Mouse (Mus musculus): ENCODE measurements at regions not wholly inside any gene's neighbourhood (a gene's known extent, or its start where the extent isn't known, plus 50 kb on each side); places are given as distances from the start of the nearest gene placed in this dataset.

DNA sequence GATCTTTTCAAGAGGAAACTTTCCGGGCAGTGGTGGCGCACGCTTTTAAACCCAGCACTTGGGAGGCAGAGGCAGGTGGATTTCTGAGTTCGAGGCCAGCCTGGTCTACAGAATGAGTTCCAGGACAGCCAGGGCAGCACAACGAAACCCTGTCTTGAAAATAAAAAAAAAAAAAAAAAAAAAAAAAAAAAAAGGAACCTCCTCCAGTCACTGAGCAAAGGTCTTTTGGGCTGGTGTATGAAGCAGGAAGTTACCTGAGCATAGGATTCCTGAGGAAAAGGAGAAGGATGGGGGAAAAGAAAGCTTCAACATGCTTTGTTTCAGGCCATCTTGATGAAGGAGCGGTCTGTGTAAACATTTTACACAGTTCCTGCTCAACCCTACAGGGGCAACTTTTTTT is 72.9 kb upstream of the Serbp1 start:
- Histone ChIP-seq H3K9me3 (replicated peaks) (no peaks in the 10 kb centered on the region), H3K27me3 (ENCODE audit: low read depth, poor library complexity, severe bottlenecking) (no peaks in the 10 kb centered on the region), H3K27ac (no peak overlapping the region), H3K4me3 (no peak overlapping the region), H3K36me3 (no peaks in the 10 kb centered on the region), H3K4me1 (0 out of 2 replicates have a peak, but pooled peaks cover 4% of the 10 kb centered on the region)
- 95% methylated on average over 6 of the region's 6 CpGs for WGBS
- DNase-seq (ENCODE audit: low spot score), result no peak

DNA sequence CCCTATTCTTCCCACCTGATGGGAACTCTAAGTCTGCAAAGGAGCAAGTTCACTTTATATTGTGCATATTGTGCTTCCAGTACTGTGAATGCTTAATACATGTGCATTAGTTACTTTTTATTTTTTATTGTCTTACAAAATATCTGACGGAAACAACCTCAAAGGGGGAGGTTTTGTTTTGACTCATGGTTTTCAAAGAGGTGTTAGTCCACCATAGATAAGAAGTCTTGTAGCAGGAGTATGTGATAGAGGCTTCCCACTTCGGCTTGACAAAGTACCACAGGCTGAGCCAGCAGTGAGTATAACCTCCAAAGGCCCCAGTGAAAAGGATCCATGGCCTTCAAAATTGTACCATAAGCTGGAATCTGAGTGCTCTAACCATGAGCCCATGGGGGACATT is 74.0 kb upstream of the Serbp1 start:
- no peak overlapping the region for H3K27ac ChIP-seq

DNA sequence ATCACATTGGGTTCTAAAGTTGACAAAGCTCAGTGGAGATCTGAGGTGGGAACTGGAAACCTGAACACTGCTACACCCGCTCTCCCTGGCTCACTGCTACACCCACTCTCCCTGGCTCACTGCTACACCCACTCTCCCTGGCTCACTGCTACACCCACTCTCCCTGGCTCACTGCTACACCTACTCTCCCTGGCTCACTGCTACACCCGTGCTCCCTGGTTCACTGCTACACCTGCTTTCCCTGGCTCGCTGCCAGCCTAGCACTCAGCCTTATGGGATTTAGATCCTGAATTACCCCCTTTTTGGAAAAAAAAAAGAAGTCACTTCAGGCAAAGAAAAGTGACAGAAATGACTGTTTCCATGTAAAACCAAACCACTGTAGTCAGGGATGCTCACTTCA is 75.2 kb upstream of the Serbp1 start:
- DNase-seq (ENCODE audit: low spot score), result no peak
- no peak overlapping the region for H3K27ac ChIP-seq
- no peaks in the 10 kb centered on the region for H3K4me1 ChIP-seq
- no peaks in the 10 kb centered on the region for H3K27me3 ChIP-seq (ENCODE audit: low read depth, poor library complexity, severe bottlenecking)
- WGBS, result 75% methylated on average over 3 of the region's 3 CpGs
- no peak overlapping the region for H3K4me3 ChIP-seq
- no peaks in the 10 kb centered on the region for H3K9me3 ChIP-seq (replicated peaks)
- H3K36me3 ChIP-seq, result no peaks in the 10 kb centered on the region

More for the DNA sequence above, 74.0 kb upstream of the Serbp1 start:
- no peak for DNase-seq (ENCODE audit: low spot score)
- Histone ChIP-seq H3K4me1 (0 out of 2 replicates have a peak, but pooled peaks cover 4% of the 10 kb centered on the region), H3K36me3 (no peaks in the 10 kb centered on the region), H3K27me3 (ENCODE audit: low read depth, poor library complexity, severe bottlenecking) (no peaks in the 10 kb centered on the region), H3K4me3 (no peak overlapping the region), H3K9me3 (replicated peaks) (no peaks in the 10 kb centered on the region)
- WGBS, result 81% methylated on average over 2 of the region's 2 CpGs

DNA sequence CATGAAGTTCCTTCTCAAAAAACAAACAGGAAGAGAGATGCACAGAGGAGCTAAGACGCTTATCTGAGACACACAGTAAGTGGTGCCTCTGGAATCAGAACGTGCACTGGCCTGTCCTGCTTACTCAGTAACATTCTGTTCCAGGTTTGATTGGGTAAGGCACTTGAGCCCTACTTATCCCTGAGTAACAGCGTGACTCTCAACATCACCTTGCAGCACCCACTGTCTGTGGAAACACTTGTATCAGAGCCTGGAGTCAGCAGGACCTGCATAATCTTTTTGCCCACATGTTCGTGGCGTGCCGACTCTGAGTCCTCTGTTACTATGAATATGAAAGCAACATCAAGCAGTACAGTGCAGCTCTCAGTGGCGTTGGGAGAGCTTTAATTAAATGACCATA is 76.4 kb upstream of the Serbp1 start:
- 82% methylated on average over 7 of the region's 7 CpGs for WGBS
- DNase-seq (ENCODE audit: low spot score), result no peak
- Histone ChIP-seq H3K9me3 (replicated peaks) (no peaks in the 10 kb centered on the region), H3K36me3 (no peaks in the 10 kb centered on the region), H3K27me3 (ENCODE audit: low read depth, poor library complexity, severe bottlenecking) (no peaks in the 10 kb centered on the region), H3K27ac (no peak overlapping the region), H3K4me3 (no peak overlapping the region), H3K4me1 (no peaks in the 10 kb centered on the region)

DNA sequence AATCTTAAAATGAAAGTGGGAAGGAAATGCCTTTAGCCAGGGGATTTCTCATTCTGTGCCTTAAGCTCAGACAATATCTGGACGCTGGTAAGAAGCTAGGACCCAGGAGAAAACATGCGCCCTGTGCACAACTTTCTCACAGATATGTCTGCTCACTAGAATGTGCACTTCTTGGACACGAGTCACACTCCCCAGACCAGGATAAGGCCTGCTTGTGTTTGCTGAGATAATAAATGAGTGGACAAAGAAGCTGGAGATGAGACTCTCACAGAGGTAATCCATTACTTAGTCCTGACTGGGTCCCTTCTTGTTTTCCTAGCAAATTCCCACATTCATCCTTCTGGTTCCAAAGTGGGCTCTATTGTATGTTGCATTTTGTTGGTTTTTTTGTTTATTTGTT is 77.4 kb upstream of the Serbp1 start:
- whole genome bisulfite sequencing, result 85% methylated on average over 3 of the region's 3 CpGs

DNA sequence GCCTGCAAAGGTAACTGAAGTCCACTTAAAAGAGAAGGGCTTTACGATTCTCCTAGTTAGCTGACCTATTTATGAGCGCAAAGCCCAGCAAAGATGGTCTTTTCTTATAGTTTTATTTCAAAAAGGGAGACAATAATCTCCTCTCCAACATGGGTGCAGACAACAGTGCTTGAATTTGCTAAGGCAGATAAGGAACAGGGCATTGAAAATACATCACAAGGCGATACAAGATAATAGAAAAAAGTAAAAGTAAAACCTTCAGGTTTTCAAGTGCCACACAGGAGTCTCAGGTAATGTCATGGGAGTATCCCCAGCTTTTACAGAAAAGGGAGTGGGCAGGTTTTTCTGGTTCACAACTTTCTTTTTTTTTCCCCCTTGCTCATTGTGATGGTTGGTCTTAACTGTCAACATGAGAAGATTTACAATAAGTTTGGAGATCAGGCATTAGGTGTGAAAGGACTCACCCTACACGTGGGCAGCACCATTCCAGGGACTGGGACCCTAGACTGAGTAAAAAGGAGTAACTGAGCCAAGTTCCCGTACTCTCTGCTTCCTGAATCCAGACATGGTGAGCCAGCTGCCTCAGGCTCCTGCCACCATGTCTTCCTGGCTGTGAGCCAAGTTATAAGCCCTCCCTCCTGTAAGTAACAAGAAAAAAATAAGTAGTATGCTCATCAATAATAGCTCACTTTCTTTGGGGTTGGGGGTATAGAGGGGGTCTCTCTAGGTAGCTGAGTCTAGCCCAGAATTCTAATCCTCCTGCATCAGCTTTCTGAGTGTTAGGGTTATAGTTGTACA is 78.1 kb upstream of the Serbp1 start:
- Histone ChIP-seq H3K27me3 (ENCODE audit: low read depth, poor library complexity, severe bottlenecking) (no peaks in the 10 kb centered on the region), H3K9me3 (replicated peaks) (no peaks in the 10 kb centered on the region), H3K4me3 (no peak overlapping the region), H3K36me3 (no peaks in the 10 kb centered on the region), H3K27ac (no peak overlapping the region), H3K4me1 (no peaks in the 10 kb centered on the region)
- DNase-seq (ENCODE audit: low spot score), result no peak
- WGBS, result 66% methylated on average over 5 of the region's 5 CpGs

More for the DNA sequence above, 77.4 kb upstream of the Serbp1 start:
- Histone ChIP-seq H3K4me1 (no peaks in the 10 kb centered on the region), H3K9me3 (replicated peaks) (no peaks in the 10 kb centered on the region), H3K36me3 (no peaks in the 10 kb centered on the region), H3K4me3 (no peak overlapping the region), H3K27ac (no peak overlapping the region), H3K27me3 (ENCODE audit: low read depth, poor library complexity, severe bottlenecking) (no peaks in the 10 kb centered on the region)
- DNase-seq (ENCODE audit: low spot score), result no peak

DNA sequence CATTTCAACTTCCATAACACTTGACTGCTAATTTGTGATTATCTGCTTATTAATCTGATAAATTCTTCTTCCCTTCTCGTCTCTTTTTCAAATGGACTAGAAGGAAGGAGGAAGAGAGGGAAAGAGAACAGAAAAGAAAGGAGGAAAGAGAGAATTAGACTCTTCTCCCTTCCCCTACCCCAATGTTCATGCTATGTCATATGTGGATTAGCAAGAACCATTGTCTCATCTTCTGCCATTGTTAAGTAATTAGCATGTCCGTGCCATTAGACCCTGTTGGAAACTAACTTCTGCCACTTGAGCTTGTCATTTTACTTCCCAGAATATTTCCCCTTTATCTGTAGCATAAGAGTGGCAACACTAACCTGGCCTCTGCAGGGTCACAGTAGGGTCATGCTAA is 78.8 kb upstream of the Serbp1 start:
- Histone ChIP-seq H3K36me3 (no peaks in the 10 kb centered on the region), H3K27ac (no peak overlapping the region), H3K9me3 (replicated peaks) (no peaks in the 10 kb centered on the region), H3K27me3 (ENCODE audit: low read depth, poor library complexity, severe bottlenecking) (no peaks in the 10 kb centered on the region), H3K4me3 (no peak overlapping the region), H3K4me1 (no peaks in the 10 kb centered on the region)
- WGBS, result 33% methylated on average over 2 of the region's 2 CpGs
- DNase-seq (ENCODE audit: low spot score), result no peak

DNA sequence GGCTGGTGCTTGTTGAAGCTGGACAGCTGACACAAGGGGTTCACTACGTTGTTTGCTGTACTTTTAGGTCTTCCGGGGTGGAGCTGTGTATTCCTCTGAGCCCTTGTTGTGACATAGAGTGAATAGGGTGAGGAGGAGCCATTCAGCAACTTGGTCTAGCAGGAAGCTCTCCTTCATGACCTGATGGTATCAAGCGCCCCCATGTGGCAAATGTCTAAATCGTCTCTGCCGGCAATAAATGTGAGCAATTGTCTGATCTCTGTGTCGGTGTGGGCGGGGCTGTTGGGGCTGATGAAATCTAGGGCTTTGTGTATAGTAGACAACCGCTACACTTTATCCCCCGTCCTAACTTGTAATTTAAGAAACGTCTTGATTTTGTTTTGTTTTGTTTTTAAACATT is 79.2 kb upstream of the Serbp1 start:
- Histone ChIP-seq H3K36me3 (no peaks in the 10 kb centered on the region), H3K27ac (no peak overlapping the region), H3K27me3 (ENCODE audit: low read depth, poor library complexity, severe bottlenecking) (no peaks in the 10 kb centered on the region), H3K4me1 (no peaks in the 10 kb centered on the region), H3K9me3 (replicated peaks) (no peaks in the 10 kb centered on the region), H3K4me3 (no peak overlapping the region)
- WGBS, result 8% methylated on average over 10 of the region's 10 CpGs
- peak; percentile 87 for DNase-seq (ENCODE audit: low spot score)

DNA sequence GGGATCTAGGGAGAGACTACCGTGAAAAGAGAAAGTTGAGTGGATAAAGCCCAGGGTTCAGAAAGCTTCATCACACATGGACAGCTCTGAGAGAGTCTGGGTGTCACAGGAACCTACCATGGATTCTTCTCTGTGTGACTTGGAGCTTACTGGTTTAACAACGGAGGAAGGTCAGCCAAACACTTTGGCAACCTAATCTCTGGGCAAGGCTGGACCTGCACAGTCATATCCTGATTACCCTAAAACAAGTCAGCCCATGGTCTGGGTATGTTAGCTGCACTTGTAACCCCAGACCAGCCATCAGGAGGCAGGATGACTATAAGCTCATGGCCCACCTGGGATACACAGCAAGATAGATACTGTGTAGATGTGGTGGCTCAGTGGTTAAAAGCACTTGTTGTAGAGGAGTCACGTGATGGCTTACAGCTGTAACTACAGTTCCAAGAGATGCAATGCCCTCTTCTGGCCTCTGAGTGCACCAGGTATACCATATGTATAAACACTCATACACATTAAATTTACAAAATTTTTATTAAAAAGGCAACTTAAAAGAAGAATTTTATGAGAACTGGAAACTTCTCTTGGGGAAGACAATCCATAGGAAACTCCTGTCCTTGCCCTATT is 85.0 kb upstream of the Serbp1 start:
- no peak for DNase-seq (ENCODE audit: low spot score)
- H3K9me3 ChIP-seq (replicated peaks), result no peaks in the 10 kb centered on the region
- H3K36me3 ChIP-seq, result no peaks in the 10 kb centered on the region
- no peaks in the 10 kb centered on the region for H3K27me3 ChIP-seq (ENCODE audit: low read depth, poor library complexity, severe bottlenecking)
- no peaks in the 10 kb centered on the region for H3K4me1 ChIP-seq
- H3K4me3 ChIP-seq, result no peak overlapping the region
- 81% methylated on average over 3 of the region's 3 CpGs for WGBS
- H3K27ac ChIP-seq, result no peak overlapping the region

DNA sequence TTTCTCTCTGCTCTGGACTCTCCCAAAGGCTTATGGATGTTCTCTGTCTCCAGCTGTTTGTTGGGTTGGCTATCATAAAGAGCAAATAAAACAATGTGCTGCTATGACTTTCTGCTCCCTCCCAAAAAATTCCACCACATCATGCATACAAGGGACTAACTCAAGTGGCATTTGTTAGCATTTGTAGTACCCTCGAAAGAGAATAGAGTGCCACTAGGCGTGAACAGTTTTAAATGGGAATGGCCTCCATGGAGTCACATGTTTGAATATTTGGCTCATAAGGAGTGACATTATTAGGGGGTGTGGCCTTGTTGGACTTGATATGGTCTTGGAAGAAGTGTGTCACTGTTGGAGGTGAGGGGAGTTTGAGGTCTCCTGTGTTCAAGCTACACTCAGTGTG is 86.5 kb upstream of the Serbp1 start:
- no peaks in the 10 kb centered on the region for H3K27me3 ChIP-seq (ENCODE audit: low read depth, poor library complexity, severe bottlenecking)
- H3K4me1 ChIP-seq, result peaks cover 5% of the 10 kb centered on the region
- 92% methylated on average over 2 of the region's 2 CpGs for WGBS
- no peak overlapping the region for H3K27ac ChIP-seq
- H3K36me3 ChIP-seq, result no peaks in the 10 kb centered on the region
- H3K4me3 ChIP-seq, result no peak overlapping the region
- H3K9me3 ChIP-seq (replicated peaks), result no peaks in the 10 kb centered on the region
- DNase-seq (ENCODE audit: low spot score), result no peak

DNA sequence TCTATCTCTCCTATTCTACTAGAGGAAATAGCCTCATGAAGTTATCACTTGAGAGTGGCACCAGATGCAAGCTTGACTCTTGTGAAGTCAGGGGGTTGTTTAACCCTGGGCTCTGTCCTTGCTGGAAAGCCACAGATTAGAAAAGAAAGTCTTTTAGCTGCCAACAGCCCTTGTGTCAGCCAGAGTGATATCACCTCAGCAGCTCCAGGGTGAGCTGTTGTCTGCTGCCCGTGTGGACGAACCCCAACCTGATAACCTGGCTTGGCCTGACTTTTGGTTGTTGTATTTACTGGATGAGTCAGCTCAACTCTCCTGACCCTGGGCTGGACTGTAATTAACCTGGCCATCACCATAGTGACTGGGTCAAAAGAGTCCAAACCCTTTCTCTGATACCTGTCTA is 88.6 kb upstream of the Serbp1 start:
- no peak overlapping the region for H3K4me3 ChIP-seq
- no peak for DNase-seq (ENCODE audit: low spot score)
- H3K9me3 ChIP-seq (replicated peaks), result no peaks in the 10 kb centered on the region
- H3K36me3 ChIP-seq, result no peaks in the 10 kb centered on the region
- H3K27ac ChIP-seq, result no peak overlapping the region
- H3K27me3 ChIP-seq (ENCODE audit: low read depth, poor library complexity, severe bottlenecking), result no peaks in the 10 kb centered on the region
- H3K4me1 ChIP-seq, result peaks cover 17% of the 10 kb centered on the region
- 85% methylated on average over 2 of the region's 2 CpGs for WGBS

DNA sequence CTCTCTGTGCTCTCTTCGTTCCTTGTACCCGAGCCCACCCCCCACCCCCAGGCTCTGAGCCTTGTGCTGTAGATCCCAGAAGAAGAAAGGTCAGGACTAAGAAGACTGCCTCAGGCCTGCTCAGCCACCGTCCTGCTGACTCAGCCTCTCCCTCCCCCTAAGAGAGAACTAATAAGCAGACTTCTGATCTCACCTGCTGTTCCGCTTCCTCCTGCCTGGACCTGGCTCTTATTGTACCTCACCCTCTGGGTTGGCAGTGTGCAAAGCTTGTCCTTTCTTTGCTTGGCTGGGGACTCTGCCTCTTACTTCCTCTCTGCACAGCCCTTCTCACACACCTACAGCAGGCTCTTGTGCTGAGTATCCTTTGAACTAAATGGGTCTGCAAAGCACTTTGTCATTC is 91.3 kb upstream of the Serbp1 start:
- no peaks in the 10 kb centered on the region for H3K27me3 ChIP-seq (ENCODE audit: low read depth, poor library complexity, severe bottlenecking)
- peaks cover 17% of the 10 kb centered on the region for H3K4me1 ChIP-seq
- H3K36me3 ChIP-seq, result no peaks in the 10 kb centered on the region
- DNase-seq (ENCODE audit: low spot score), result no peak
- H3K9me3 ChIP-seq (replicated peaks), result no peaks in the 10 kb centered on the region
- H3K27ac ChIP-seq, result no peak overlapping the region
- no peak overlapping the region for H3K4me3 ChIP-seq
- 25% methylated on average over 4 of the region's 4 CpGs for WGBS

DNA sequence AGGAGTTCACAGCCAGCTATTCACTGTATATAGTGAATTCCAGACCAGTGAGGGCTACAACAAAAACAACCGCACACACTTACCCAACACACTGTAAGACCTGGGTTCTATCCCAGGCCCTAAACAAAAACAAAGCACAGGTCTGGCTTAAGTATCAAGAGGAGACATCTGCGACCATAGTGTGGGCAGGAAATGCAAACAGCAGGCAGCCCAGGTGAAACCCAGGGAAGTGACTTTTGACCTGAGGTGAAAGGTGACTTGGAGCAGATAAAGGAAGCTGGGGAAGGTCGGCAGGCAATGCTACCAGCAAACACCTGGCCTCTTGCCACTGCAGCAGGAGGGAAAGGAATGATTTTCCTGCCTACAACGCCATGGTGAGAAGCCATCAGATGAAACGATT is 92.0 kb upstream of the Serbp1 start:
- no peaks in the 10 kb centered on the region for H3K9me3 ChIP-seq (replicated peaks)
- peaks cover 17% of the 10 kb centered on the region for H3K4me1 ChIP-seq
- no peak for DNase-seq (ENCODE audit: low spot score)
- no peaks in the 10 kb centered on the region for H3K27me3 ChIP-seq (ENCODE audit: low read depth, poor library complexity, severe bottlenecking)
- H3K36me3 ChIP-seq, result no peaks in the 10 kb centered on the region
- H3K27ac ChIP-seq, result no peak overlapping the region
- 30% methylated on average over 5 of the region's 5 CpGs for WGBS
- H3K4me3 ChIP-seq, result no peak overlapping the region
